Mouse (Mus musculus): ENCODE measurements around the gene Swt1.

The Swt1 gene

DNA sequence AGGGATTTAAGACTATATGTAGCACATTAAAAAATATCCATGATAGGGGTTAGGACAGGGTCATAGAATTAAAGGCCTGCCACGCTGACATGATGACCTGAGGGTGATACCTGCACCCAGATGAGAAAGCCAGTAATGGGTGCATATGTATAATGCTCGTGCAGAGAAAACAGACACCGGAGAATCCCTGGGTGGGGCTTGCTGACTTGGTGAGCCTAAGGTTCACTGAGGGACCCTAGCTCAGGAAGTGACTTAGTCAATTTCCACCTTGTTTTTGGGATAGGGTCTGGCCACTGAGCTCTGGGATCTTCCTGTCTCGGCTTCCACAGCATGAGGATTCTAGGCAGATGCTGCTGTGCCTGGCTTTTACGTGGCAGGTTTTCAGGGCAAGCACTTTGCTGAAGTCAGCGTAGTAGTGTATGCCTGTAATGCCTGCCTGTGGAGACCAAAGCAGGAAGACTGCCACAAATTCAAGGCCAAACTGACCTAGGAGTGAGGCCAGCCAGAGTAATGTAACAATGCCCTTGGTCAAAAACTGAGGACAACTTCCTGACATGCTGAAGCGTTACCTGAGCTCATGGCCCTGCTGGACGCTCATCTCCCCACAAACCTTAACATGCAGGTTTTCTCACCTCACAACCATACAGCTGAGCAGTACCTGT, 61.2 kb downstream of the Swt1 start:
- no peak for DNase-seq (ENCODE audit: low read depth)

GRCm38 (mm10) chr1:151359374-151359773, 68.9 kb downstream of the Swt1 start:
- DNase-seq (ENCODE audit: low read depth): no peak

- DNase-seq (ENCODE audit: low read depth): no peak
Observed at GRCm38 (mm10) chr1:151355994-151356393, 72.3 kb downstream of the Swt1 start.

GRCm38 (mm10) chr1:151352911-151353310, 75.3 kb downstream of the Swt1 start:
- DNase-seq (ENCODE audit: low read depth): peak; percentile 54

DNA sequence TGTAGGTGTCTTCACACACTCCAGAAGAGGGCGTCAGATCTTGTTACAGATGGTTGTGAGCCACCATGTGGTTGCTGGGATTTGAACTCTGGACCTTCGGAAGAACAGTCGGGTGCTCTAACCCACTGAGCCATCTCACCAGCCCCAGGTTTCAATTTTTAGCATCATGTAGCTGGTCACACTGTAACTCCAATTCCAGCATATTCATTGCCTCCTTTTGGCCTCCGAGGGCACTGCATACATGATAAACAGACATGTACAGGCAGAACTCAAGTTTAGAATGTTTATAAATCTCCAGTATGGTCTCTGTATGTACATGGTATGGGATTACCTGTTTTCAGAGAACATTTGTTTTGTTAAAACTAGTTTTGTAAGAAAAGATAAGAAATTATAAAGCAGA, 80.0 kb downstream of the Swt1 start:
- DNase-seq (ENCODE audit: low read depth): peak; percentile 29

- DNase-seq (ENCODE audit: low read depth): no peak
Observed at GRCm38 (mm10) chr1:151346681-151347127, 81.6 kb downstream of the Swt1 start.

DNA sequence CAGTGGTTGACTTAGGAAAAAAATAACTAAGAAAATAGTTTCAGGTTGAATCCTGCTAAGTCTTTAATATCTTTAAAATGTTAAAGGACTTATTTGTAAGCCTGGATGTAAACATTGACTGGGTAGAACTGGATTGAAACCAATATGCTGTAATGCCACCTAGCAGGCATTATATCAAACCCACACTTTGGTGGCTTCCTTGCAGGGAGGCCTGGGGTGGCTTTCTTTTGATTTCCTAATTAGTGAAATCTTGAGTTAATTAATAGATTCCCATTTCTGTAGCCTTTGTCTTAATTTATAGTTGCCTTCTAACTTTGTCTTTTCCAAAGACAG, 82.4 kb downstream of the Swt1 start:
- no peak for DNase-seq (ENCODE audit: low read depth)

GRCm38 (mm10) chr1:151345109-151345862, 83.0 kb downstream of the Swt1 start:
- peak; percentile 97 for DNase-seq (ENCODE audit: low read depth)

- DNase-seq (ENCODE audit: low read depth): peak; percentile 98
Observed at GRCm38 (mm10) chr1:151344283-151345108, 83.8 kb downstream of the Swt1 start, which contains the start of gene Ivns1abp. Gene Ivns1abp (plus strand): TSS chr1:151344477.

DNA sequence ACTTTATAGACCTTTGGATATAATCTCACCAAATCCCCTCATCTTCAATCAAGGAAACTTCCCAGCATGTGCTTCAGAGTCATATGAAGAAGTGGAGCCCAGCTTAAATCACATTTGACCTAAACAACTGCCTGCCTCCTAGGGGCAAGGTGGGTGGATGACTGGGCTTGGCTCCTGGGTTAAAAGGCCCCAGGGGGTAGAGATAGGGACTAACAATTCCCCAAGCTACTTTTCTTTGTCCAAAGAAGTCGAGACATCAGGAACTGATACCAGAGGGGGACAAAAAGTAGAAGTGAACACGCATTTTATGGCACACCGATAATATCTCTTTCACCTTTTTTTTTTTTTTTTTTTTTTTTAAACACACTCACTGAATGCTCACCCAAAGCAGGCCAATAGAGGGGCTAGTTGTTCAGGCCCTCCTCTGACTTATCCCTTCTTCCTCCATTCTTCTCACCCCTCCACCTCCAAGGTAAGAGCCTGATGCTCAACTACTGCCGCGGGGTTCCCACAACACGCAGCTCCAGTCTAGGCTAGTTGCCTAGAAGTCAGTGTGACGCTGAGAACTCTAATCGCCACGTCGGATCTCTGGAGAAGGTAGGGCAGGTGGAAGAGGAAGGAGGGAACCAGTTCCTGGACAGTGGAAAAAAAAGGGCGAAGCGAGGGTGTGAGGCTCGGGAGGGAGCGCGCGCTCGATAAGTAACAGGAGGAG, 84.5 kb downstream of the Swt1 start:
- no peak for DNase-seq (ENCODE audit: low read depth)

DNA sequence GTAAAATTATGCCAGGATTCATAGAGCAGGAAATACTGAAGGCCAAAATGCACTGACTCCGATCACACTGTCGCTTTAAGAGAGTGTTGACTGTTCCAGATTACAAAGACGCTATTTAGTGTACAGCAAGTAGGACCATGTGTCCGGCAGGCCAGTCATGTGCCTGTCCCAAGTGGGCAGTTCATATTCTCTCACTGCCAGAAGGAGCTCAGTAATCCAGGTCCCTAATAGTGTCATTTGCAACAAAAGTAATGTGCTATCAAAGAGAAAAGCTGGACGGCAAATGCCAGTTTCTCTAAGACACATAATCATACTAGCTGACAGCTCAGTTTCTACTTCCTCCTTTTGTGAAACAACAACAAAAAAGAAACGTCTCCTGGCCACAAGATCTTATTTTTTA, 85.3 kb downstream of the Swt1 start:
- DNase-seq (ENCODE audit: low read depth): no peak

DNA sequence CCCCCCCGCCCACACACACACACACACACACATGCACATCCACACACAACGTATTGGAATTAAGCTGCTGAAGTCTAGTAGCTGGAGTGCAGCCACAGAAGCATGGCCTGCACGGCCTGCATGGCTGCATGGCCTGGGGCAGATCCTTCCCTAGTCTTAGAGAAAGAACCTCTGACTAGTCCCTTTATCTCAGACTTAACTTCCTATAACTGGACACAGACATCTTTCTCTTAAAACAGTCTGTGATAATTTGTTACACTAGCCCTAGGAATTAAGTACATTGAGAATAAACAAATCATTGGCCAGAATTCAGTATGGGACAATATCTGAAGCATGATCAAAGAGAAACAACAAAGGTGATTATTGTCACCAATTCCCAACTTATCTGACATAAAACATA, 85.9 kb downstream of the Swt1 start:
- DNase-seq (ENCODE audit: low read depth): no peak

DNA sequence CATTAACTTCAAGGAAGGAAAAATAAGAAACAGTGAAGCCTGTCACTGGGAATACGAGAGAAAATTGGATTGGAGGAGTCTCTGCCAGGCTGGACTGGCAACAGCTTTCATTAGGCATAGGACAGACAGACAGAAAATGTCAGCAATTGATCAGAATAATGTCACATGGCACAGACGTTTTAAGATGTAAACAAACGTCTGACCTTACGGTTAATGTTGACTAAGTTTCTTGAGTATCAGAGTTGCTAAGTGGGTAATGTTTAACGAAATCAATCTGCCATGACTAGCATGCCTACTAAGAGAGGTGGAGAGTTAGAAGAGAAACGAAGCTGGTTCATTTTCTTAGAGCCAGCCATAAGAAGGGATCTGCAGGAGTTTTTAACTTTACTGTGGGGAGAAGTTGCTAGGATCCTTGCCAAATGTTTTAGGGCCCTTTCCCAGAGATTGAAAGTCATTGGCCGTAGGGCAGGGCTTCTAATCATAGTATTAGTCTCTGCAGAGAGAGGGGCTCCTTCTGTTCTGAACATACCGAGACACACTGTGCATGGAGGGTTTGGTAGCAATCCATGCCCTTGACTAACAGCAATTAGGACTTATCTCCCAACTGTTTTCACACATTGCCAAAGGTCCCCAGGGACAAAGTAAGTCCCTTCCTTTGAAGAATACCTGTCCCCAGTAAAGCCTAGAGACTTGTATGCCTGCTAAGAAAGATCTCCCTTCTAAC, 86.8 kb downstream of the Swt1 start:
- no peak for DNase-seq (ENCODE audit: low read depth)

DNA sequence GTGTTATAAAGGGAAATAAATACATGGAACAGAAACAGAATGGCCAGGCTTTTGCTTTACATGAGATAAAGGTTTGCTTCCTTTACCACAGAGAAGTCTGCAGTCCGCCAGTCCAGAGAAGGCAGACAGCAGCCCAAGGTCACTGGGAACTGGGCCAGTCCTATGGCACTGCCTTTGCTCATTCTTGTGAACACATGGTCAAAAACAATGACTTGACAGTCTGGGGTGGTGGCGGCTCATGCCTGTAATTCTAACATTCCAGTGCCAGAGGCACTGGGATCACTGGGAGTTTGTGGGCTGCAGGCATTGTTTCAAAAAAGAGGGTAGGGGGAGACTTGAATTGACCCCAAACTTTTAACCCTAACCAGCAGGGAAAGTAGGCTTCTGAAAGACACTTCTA, 89.3 kb downstream of the Swt1 start:
- DNase-seq (ENCODE audit: low read depth): no peak

- no peak for DNase-seq (ENCODE audit: low read depth)
Observed at GRCm38 (mm10) chr1:151338234-151338633, 90.0 kb downstream of the Swt1 start.

- DNase-seq (ENCODE audit: low read depth): no peak
Observed at GRCm38 (mm10) chr1:151332819-151333218, 95.4 kb downstream of the Swt1 start.

- no peak for DNase-seq (ENCODE audit: low read depth)
Observed at GRCm38 (mm10) chr1:151329601-151330000, 98.7 kb downstream of the Swt1 start.

GRCm38 (mm10) chr1:151328341-151329097, 99.7 kb downstream of the Swt1 start:
- DNase-seq (ENCODE audit: low read depth): no peak

- DNase-seq (ENCODE audit: low read depth): no peak
Observed at GRCm38 (mm10) chr1:151325328-151325727, 102.9 kb downstream of the Swt1 start.

- DNase-seq (ENCODE audit: low read depth): no peak
Observed at GRCm38 (mm10) chr1:151320408-151320807, 107.8 kb downstream of the Swt1 start.

DNA sequence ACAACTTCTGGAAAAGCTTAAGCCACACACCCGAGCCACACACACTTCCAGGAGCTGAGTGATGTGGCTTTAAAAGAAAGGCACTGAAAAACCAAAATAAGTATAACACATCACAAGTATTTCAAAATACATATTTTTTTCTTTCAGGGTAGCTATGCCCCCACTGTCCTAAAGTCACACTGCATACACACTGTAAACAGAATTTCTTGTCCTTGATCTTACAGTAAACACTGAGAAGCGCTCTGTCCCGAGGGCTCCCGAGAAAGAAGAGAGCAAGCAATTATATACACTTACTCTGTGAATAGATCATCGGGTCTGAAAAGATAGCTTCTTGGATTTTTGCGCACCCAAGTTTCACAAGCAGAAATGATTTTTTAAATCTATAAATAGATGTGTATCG, 109.0 kb downstream of the Swt1 start:
- no peak for DNase-seq (ENCODE audit: low read depth)
